Mouse (Mus musculus) spleen, postnatal 36 days (tissue): ENCODE measurements around the gene Lmo3.

ENCODE experiments used
- DNase-seq, 2 experiments: peaks; one replicate each; pipeline ENCODE4 v3.0.0; 2022; ENCODE audit warnings: low spot score in 2 of 2, mixed read lengths in 1 of 2

Gene Lmo3

GRCm38 (mm10) chr6:138581734-138582505 is at the start of gene Lmo3:
Gene Lmo3, minus strand, starts transcription at chr6:138581968.
- DNase-seq, result no peak

- DNase-seq, result no peak
These were observed 39.0 kb upstream of the Lmo3 start for GRCm38 (mm10) chr6:138620786-138621185.

GRCm38 (mm10) chr6:138618396-138618795 is 36.6 kb upstream of the Lmo3 start:
- DNase-seq, result no peak

GRCm38 (mm10) chr6:138597016-138597415 is 15.2 kb upstream of the Lmo3 start:
- no peak for DNase-seq

- no peak for DNase-seq
These were observed 14.4 kb upstream of the Lmo3 start for GRCm38 (mm10) chr6:138595991-138596698.

- DNase-seq, result no peak
These were observed 1.5 kb upstream of the Lmo3 start for GRCm38 (mm10) chr6:138583314-138583713.

GRCm38 (mm10) chr6:138582506-138583000 is 785 bp upstream of the Lmo3 start:
- DNase-seq, result no peak

GRCm38 (mm10) chr6:138580491-138581076 is 1.2 kb downstream of the Lmo3 start:
- DNase-seq, result no peak

GRCm38 (mm10) chr6:138563416-138563815 is 18.4 kb downstream of the Lmo3 start:
- no peak for DNase-seq

- no peak for DNase-seq
These were observed 29.6 kb downstream of the Lmo3 start for GRCm38 (mm10) chr6:138552144-138552543.

GRCm38 (mm10) chr6:138534879-138535278 is 46.9 kb downstream of the Lmo3 start:
- no peak for DNase-seq

GRCm38 (mm10) chr6:138506642-138507041 is 75.1 kb downstream of the Lmo3 start:
- DNase-seq, result no peak

GRCm38 (mm10) chr6:138503946-138504345 is 77.8 kb downstream of the Lmo3 start:
- no peak for DNase-seq

- DNase-seq, result no peak
These were observed 98.9 kb downstream of the Lmo3 start for GRCm38 (mm10) chr6:138482834-138483233.

- DNase-seq, result no peak
These were observed 104.2 kb downstream of the Lmo3 start for GRCm38 (mm10) chr6:138477611-138478010.

GRCm38 (mm10) chr6:138469204-138469603 is 112.6 kb downstream of the Lmo3 start:
- DNase-seq, result no peak

- DNase-seq, result no peak
These were observed 137.2 kb downstream of the Lmo3 start for GRCm38 (mm10) chr6:138444515-138445048.

GRCm38 (mm10) chr6:138437351-138437750 is 144.4 kb downstream of the Lmo3 start:
- DNase-seq, result no peak

- DNase-seq, result no peak
These were observed 145.0 kb downstream of the Lmo3 start for GRCm38 (mm10) chr6:138436813-138437212.

- DNase-seq, result no peak
These were observed 154.4 kb downstream of the Lmo3 start for GRCm38 (mm10) chr6:138427394-138427793.

GRCm38 (mm10) chr6:138426894-138427293 is 154.9 kb downstream of the Lmo3 start:
- DNase-seq, result no peak

GRCm38 (mm10) chr6:138424514-138425225 is 157.1 kb downstream of the Lmo3 start:
- no peak for DNase-seq
